Mouse (Mus musculus): ENCODE results near the gene Bsnd.
A peak's percentile ranks its signal among the peaks of the same experiment; 100 is the strongest.

Bsnd gene

DNA sequence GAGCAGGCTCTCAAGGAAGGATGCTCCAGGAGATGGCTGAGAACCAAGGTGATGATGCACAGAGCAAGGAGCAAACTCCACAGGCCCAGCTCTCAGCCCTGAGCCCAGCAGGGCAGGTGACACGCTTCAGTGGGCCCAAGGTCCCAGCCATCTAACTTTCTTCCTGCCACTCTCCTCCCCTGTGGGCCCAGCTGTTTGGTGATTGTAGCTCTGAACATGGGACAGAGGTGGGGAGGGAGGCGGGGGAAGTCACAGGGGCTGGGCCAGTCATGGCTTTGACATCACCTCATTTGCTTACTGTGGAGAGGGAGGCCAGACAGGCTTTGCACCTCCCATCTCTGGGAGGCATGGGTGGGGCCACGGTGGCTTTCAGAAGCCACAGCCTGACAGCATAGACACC, at the start of gene Bsnd:
Bsnd (minus strand) TSS at position 168 of the 400 bp plus-strand sequence.
- DNase-seq: no peak

DNA sequence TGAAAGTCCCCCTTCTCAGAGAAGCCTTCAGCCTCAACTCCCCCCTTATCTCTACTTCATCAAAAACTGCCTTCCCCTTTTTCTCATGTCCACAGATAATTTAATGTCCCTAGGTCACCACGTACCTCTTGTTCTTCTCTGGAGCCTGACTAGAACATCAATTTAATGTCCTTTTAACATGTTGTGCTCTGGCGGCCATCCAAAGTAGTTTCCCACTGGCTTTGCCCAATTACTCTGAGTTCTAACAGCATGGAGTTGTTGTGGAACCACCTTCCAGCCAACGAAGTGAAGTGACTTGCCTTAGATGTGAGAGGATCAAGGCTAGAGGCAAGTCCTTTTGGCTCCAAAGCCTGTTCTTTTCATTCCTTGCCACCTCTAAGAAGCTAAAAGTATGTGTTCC, 49.4 kb upstream of the Bsnd start:
- DNase-seq: no peak

DNA sequence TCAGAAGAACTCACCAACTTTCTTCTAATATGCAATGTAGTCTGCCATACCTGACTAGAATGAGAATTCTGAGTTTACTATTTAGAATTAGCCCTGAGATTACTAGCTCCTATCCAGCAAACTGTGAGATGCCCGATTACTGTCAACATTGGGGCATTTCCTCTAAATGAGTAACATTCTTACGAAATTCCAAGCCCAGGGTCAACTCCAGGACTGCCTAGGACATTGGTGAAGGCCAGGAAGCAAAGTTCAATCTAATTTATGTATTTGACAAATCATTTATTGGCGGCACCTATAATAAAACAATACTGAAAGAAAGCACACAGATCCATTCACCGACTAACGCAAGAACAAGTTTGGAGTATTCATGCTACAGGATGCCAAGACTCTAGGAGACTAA, 47.7 kb upstream of the Bsnd start:
- DNase-seq: no peak

DNA sequence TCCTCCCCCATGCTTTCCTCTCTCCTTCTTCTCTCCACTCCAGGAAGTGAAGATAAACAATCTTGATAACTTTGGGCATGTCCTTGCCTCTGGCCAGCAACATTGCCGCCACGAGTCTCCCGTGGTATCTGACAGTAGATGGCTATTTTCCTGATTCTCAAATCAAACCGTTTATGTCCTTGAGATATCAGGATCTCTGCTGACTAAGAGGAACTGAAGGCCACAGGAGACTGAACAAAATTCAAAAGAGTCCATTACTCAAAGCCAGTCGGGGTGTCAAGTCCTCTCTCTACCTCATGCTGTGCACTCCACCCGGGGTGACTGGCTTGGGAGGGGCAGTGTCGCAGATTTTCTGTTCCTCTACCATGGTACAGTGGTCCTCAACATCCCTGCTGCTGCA, 42.2 kb upstream of the Bsnd start:
- no peak for DNase-seq

DNA sequence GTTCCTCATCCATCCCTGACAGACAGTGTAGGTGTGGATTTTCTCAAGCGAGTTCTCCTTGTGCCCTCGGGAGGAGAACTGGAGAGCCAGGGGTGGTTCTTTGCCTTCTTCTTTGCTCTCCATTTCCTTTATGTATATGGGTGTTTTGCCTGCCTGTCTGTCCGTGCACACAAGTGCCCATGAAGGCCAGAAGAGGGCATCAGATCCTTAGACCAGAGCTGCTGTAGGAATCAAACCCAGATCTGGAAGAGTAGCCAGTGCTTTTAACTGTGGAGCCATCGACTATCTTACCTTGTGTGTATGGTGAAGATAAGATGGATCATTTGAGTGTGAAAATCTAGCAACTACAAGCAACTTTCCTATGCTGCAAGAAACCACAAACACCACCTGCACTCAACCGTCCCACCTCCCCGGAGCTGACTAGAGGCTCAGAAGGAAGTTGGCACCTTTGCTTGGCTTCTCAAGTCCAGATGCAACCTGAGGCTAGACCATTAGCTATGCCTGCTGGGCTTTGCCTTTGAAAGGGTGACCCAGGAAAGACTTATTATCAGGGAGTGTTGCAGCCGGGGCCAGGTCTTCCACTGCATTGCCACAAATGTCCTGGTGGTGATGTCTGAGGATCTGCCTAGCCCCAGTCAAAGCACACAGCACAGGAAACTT, 41.5 kb upstream of the Bsnd start:
- no peak for DNase-seq

DNA sequence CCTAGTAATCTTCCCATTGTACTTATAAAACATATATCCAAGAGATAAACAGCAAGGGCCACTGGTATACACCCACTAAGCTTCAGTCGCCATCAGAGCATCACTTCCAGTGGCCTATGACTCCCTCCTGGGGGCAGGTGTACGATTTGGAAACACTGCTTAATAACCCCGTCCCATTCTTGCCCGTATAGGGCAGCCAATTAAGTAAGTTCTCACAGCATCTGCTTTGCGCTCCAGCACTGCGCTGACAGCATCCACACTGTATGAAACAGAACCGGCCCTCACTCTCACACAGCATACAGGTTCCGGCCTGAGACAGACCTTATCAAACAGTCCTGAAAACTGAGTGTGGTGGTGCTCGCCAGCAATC, 38.0 kb upstream of the Bsnd start:
- no peak for DNase-seq

DNA sequence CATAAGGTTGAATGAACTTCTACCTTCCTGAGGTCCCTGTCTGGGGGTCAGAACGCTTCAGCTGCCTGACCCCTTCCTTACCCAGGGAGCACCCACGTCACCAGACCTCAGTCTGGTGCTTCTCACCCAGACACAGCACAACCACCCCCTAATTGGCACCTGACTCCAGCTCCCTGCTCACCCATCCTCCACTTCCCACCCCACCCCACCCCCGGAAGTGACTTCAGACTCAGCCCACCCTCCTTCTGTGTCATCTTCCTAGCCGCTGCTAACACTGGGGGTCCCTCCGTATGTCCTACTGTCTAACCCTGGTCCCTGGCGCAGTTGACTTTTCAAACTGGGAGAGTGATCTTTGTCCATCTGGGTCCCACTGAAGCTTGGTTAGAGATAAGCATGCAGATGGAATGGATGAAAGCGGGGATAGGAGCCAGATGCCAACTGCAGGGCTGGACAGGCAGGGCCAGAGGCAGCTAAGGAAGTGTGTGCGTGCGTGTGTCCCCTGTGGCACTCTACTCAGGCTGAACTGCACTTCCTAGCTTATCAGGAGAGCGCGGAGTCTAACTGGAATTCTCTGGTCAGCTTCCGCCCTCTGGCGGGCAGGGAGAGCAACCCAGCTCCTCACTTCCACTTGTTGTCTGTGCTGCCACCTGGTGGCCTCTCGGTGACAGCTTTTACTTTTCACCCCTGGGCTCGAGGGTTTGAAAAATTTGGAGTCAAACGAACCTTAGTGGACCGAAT, 37.5 kb upstream of the Bsnd start:
- peak; percentile 85 for DNase-seq

DNA sequence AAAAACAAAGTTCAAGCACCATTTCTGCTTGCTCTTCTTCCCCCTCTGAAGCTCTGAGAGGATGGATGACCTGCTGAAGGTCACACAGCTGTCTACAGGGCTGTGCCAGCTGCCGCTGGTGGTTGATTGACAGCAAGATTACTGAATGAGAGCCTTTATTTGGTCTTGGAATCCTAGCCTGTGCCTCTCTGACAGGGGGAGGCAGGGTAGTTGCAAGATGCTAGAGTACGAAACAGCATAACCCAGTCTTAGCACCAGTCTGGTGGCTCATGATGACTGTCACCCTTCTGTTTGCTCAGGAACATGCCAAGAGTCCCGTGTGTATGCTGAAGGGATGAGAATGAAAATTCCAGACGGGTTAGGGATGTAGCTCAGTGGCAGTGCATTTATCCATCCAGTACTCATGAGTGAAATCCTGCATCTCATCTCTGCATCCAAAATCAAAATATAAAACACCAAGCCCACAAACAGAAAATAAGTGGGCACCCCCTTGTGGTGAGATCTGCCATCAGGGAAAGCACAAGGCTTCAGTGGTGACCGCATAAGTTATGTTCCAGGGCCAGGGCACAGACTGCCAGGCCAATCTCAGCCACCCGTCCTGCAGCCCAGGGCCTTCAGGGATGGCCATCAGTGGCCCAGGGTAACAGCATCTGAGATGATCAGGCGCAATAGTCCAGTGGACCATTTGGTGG, 35.9 kb upstream of the Bsnd start:
- DNase-seq: no peak

DNA sequence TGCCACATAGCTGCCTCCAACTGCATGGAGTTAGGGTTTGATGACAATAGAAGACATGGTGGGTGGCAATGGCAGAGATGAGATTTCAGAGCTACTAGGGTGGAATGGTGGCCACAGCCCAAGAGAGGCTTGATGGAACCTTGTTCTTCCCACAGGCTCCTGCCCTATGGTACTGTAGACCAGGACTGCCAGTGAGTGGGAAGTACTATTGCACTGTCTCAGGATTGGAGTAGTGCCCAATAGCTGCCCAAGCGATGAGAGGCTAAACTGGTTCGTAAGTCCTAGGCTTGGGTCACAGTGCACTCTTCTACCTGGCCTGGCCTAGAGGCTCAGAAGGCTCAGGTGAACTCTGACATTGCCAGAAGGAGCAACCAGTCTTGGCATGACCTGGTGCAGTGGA, 32.9 kb upstream of the Bsnd start:
- DNase-seq: no peak

DNA sequence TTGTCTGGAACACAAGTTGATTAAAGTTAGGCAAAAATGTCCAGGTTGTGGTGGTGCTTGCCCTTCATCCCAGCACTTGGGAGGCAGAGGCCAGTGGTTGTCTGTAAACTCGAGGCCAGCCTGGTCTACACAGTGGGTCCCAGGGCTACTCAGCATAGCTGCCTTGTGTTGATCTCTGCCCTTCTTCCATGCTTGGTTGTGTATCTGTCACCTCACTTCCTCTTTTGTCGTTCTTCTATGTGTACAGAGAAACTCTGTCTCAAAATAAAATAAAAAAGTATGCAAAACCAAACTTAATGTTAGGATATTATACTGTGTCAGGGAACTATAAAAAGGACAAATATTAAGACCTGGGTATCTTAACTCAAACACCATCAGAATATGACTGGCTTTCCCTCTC, 32.0 kb upstream of the Bsnd start:
- DNase-seq: no peak

DNA sequence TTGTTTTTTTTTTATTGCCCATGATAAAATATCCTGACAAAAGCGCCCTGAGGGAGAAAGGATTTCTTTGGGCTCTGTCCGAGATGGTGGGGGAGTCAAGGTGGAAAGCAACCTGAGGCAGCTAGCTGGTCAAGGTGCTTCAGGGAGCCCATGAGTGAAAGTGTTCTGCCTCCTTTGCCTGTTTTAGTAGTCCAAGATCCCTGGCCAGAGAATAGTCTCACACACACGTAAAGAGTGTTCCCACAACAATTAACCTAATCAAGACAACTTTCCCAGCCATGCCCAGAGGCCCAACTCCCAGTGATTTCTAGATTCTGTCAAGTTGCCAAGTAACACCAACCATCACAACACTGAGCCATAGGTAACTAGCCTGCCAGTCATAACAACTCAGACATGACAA, 30.5 kb upstream of the Bsnd start:
- no peak for DNase-seq

DNA sequence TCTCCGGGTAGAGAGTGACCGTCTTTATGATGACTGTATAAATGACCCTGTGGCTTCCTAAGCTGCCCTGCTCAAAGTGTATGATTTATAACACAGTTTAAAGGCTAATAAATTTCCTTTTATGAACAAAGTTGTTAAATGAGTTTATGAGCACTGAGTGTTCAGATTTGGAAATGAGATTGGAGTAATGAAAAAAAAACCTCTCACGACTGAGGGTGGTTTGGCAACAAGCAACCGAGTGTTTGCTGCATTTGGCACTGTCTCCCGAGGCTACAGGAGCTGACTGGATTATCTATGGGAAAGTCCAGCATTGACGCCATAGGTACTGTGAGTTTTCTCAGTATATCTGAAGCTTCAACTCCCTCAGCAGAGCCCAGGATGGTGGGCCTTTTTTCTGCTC, 22.5 kb upstream of the Bsnd start:
- no peak for DNase-seq

DNA sequence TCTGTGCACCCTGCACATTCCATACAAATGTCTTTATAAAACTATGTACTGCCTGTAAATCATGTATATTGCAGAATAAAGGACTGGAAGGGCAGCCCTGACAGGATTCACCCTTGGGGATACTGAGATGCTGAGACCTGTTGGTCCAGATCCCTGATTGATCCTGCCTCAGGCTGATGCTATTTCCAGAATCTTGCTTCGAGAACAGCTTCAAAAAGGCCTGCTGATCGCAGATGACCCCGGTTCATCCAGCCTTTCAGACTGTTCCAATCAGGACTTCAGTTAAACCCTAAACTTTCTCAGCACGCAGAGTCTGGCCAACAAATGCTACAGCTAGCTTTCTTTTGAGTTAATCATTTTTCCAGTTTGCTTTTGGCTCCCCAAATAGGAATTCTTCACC, 17.8 kb upstream of the Bsnd start:
- no peak for DNase-seq

DNA sequence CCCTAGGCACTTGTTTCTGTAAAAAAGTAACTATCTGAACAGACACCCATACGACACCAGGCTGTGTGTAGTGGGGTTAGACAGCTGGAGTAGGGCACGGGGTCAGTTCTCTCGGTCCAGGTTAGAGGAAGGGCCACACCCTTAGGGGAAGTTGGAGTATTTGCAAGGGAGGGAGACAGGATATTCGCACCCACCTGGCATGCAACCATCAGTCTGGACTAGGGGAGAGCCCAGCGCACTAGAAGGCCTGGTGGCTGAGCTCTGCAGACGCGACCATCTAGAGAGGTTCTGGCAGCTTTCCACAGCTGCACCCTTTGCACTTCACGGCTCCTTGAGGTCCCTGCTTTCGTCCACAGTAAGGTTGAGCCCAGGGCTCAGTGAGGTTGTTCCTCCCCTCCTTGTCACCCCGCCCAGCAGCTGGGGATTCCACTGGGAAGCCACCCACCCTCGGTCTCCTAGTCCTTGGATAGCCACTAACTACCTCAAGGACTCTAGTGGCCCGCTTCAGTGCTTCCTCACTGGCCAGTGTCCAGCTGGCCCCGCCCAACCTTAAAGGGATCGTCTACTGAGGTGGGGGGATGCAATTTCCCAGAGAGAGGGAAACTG, 13.5 kb upstream of the Bsnd start:
- DNase-seq: no peak

DNA sequence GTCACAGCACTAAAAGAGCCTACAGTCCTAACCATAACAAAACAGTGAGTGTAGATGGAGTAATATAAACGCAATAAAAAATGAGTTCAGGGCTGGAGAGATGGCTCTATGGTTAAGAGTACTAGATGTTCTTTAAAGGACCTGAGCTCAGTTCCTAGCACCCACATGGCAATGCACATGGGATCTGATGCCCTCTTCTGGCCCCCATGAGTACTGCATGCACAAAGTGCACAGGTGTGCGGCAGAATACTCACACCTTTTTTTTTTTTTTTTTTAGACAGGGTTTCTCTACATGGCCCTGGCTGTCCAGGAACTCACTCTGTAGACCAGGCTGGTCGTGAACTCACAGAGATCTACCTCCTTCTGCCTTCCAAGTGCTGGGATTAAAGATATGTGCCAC, 11.5 kb upstream of the Bsnd start:
- DNase-seq: no peak

DNA sequence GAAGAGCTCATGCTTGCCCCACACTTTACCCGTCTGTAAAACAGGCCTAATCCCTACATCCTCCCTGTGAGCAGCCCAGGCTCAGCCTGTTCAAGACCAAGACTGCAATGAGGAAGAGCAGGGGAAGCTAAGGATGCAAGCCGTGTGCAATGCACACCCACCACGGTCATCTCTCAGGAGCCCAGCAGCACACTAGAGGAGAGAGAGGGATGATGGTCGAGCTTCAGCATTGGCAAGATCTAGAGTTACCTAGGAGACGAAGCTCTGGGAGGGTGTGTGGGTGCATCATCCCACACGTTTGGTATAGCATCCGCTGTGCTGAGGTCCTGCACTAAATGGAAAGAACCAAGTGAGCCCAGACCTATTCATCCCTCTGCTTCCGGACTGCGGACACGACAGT, 8.0 kb upstream of the Bsnd start:
- no peak for DNase-seq

DNA sequence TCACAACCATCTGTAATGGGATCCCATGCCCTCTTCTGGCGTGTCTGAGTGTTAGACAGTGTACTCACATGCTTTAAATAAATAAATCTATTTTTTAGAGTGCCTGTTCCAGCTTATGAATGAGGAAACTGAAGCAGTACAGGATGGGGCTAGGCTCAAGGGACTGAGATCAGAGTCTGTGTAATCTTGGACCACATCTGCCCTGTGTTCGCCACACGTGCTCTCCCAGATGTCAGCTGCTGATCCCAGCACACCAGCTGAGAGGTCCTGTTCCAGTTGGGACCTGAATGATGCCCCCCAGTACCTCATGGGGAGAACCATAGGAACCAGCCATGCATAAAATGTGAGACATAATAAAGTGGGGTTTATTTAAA, 6.4 kb upstream of the Bsnd start:
- no peak for DNase-seq

DNA sequence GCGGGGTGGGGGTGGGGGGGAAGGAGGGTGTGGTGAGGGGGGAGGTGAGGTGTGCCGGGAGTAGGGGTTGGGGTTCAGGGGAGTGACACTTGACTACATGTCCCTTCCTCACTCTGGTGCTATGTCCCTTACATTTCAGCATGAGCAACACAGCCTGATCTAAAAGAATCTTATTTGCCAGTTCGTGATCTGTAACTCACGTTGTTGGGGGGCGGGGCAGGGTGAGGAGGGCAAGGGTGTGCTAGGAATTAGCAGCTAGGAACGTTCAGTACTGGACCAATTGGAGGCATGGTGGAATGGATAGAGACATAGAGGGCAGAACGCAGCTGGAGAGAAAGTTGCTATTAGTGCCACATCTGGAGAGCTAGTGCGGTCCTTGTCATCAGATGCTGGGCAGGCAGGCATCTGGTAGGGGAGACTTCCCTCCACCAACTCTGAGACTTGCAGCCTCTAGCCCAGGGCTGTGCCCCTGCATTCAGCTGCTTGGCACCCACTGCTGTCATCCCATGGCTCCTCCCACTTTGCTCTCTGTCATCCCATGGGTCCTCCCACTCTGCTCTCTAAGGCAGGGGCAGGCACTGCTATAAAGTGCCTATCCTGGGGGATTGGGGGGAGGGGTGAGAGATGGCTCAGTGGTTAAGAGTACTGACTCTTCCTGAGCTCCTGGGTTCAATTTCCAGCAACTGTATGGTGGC, 5.8 kb upstream of the Bsnd start:
- DNase-seq: no peak

DNA sequence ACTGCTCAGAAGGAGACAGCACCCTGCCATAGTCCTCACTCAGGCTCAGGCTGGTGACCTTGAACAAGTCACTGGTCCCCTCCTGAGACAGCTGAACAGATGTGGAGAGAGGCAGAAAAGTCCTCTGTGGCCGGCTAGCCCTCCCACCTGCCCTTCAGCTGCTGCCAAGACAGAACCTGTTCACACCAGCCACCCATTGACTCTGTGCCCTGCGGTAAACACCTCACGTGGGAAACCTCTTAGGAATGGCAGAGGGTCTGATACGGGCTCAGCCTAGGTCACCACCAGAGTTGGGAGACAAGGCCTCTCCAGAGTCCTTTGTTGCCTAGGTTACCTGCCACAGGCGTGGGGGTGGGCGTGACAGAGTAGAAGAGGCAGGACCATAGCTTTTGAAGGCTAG, 4.8 kb upstream of the Bsnd start:
- DNase-seq: no peak

DNA sequence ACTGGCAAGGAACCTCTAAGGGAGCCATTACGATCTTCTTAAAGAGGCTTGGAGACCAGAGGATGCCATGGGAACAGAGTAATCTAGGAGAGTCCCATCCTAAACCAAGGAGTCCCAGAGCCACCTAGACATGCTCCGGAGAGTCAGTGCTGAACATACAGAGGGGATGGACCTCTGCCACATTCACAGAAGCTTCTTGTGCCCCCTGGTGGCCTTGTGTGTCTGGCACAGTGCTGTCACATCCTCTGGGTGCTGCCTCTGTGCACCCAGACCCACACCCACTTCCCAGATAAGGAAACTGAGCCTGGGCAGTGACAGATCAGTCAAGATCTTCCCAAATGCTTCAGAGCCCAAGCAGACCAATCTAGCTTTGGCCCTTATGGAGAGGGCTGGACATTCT, 1.6 kb upstream of the Bsnd start:
- DNase-seq: no peak

DNA sequence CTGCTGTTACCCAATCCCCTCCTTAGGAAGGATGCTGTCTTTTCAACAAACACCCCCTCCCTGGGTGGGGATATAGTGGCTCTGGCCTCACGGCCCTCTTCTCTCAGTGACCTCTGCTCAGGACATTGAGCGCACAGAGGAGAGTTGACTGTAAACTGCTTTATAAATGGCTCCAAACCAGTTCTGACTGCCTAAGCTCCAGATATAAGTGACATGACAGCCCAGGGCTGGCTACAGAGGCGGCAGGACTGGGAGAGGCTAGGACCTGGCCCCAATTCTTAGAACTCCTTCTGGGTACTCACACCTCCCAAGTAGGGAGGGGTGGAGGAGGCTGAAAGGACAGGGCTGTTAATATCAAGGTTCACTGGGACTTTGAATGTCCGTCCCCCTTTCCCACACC, 1.5 kb downstream of the Bsnd start:
- no peak for DNase-seq

DNA sequence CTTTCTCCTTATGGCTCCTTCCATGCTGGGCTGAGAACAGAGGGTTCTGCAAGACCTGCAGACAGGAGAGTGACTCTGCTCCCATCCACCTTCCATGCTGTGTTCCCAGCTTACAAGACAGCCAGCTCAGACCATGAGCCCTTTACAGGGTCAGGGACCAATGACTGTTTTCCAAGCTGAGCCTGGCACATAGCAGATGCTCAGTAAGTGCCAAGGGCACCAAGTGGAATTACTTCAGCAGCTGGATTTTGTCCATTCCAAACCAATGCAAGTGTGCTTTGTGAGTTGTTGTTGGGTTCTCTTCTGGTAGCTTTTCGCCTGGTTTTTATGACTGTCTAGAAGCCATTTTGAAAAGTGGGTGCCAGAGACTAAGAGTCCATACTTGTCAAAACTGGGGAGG, 8.3 kb downstream of the Bsnd start:
- DNase-seq: no peak

DNA sequence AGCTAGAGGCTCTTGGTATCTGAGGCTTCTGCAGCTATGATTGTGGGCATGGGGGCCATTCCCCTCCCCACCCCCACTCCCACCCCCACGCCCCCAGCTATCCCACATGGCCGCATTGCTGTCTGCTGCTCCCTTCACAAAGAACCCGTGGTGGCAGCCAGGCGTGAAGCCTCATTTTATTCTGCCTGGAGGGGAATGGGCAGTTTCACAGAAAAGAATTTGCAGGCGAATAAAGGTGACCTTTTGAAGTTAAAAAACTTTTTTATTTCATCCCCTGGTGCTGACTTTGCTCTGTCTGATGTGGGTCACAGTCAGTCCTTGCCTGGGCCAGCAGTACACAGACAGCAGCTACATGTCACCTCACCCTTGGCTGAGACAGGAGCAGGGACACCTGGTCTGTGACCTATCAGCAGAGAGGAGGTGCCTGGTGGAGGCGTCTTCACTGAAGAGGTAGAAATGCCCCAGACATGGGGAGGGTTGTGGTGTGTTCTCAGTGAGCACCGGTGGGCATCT, 8.8 kb downstream of the Bsnd start:
- no peak for DNase-seq

Data from cerebellum, adult 9-11 months (tissue).